Mouse (Mus musculus): ENCODE results near the gene Tbc1d24.

DNA sequence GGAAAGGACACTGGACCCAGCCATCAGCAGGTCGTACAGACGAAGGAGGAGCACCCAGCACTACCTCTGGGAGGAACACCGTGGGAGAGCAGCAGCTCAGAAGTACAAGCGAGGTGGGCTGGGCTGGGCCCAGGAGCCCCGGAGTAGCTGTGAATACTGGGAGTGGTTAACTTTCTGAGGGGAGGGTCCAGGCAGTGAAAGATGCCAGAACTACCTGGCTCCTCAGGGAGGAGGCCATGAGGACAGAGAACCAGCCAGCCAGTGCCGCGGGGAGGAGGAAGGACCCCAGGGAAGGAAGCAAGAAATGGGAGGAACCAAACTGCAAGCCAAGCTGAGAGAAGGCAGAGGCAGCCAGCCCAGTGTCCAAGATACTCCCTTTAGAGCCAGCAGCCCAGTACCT is 22.6 kb upstream of the Tbc1d24 start:
- TF ChIP-seq POLR2A (IDR thresholded peaks at IDR 0.05; ENCODE audit: extremely low read depth, insufficient read depth, low read length) (no peak), CTCF (IDR thresholded peaks at IDR 0.05; ENCODE audit: low read depth, low read length) (no peak)
